Mouse (Mus musculus): ENCODE measurements around the gene Qrich2. TPM values are rescaled to one million over a fixed set of nuclear protein-coding genes. Genes with fewer than 3 reads are reported as not detected.
A peak's percentile ranks its signal among the peaks of the same experiment; 100 is the strongest.
"Not testable (repeated sequence)": the region's sequence is repeated elsewhere in the genome, so short reads cannot be mapped to it uniquely, and the experiment has no call there.

Qrich2 gene
- not detected in 2 replicates for total RNA-seq (2015)
- 0.07 TPM in 1 of 2 replicates, not detected in the other for total RNA-seq (2017)

- no peak for ATAC-seq (replicated peaks; ENCODE audit: poor library complexity)
Observed at GRCm38 (mm10) chr11:116466141-116466540, at the start of gene Qrich2. Gene Qrich2, minus strand, starts transcription at chr11:116466241.

- no peak for ATAC-seq (replicated peaks; ENCODE audit: poor library complexity)
Observed at GRCm38 (mm10) chr11:116515330-116516020, 49.4 kb upstream of the Qrich2 start.

GRCm38 (mm10) chr11:116513531-116514038, 47.5 kb upstream of the Qrich2 start:
- ATAC-seq (replicated peaks; ENCODE audit: poor library complexity), result no peak

- ATAC-seq (replicated peaks; ENCODE audit: poor library complexity), result no peak
Observed at GRCm38 (mm10) chr11:116512987-116513386, 46.9 kb upstream of the Qrich2 start.

- ATAC-seq (replicated peaks; ENCODE audit: poor library complexity), result no peak
Observed at GRCm38 (mm10) chr11:116512154-116512553, 46.1 kb upstream of the Qrich2 start.

- peak; percentile 61 for ATAC-seq (replicated peaks; ENCODE audit: poor library complexity)
Observed at GRCm38 (mm10) chr11:116511301-116511868, 45.3 kb upstream of the Qrich2 start.

- no peak for ATAC-seq (replicated peaks; ENCODE audit: poor library complexity)
Observed at GRCm38 (mm10) chr11:116508689-116509088, 42.6 kb upstream of the Qrich2 start.

- peak; percentile 85 for ATAC-seq (replicated peaks; ENCODE audit: poor library complexity)
Observed at GRCm38 (mm10) chr11:116506151-116506875, 40.3 kb upstream of the Qrich2 start.

- peak; percentile 42 for ATAC-seq (replicated peaks; ENCODE audit: poor library complexity)
Observed at GRCm38 (mm10) chr11:116505573-116505972, 39.5 kb upstream of the Qrich2 start.

- ATAC-seq (replicated peaks; ENCODE audit: poor library complexity), result no peak
Observed at GRCm38 (mm10) chr11:116504516-116504915, 38.5 kb upstream of the Qrich2 start.

GRCm38 (mm10) chr11:116501005-116501746, 35.1 kb upstream of the Qrich2 start:
- peak; percentile 64 for ATAC-seq (replicated peaks; ENCODE audit: poor library complexity)

- ATAC-seq (replicated peaks; ENCODE audit: poor library complexity), result no peak
Observed at GRCm38 (mm10) chr11:116499018-116499417, 33.0 kb upstream of the Qrich2 start.

- no peak for ATAC-seq (replicated peaks; ENCODE audit: poor library complexity)
Observed at GRCm38 (mm10) chr11:116498596-116498995, 32.6 kb upstream of the Qrich2 start.

GRCm38 (mm10) chr11:116497313-116497712, 31.3 kb upstream of the Qrich2 start:
- ATAC-seq (replicated peaks; ENCODE audit: poor library complexity), result no peak

- no peak for ATAC-seq (replicated peaks; ENCODE audit: poor library complexity)
Observed at GRCm38 (mm10) chr11:116494474-116495174, 28.6 kb upstream of the Qrich2 start.

- peak; percentile 74 for ATAC-seq (replicated peaks; ENCODE audit: poor library complexity)
Observed at GRCm38 (mm10) chr11:116493795-116494252, 27.8 kb upstream of the Qrich2 start, which contains the start of gene Prpsap1. Gene Prpsap1, minus strand, starts transcription at chr11:116494202.

- no peak for ATAC-seq (replicated peaks; ENCODE audit: poor library complexity)
Observed at GRCm38 (mm10) chr11:116493191-116493590, 27.1 kb upstream of the Qrich2 start.

- ATAC-seq (replicated peaks; ENCODE audit: poor library complexity), result not testable (repeated sequence)
Observed at GRCm38 (mm10) chr11:116492507-116492906, 26.5 kb upstream of the Qrich2 start.

GRCm38 (mm10) chr11:116491338-116491737, 25.3 kb upstream of the Qrich2 start:
- no peak for ATAC-seq (replicated peaks; ENCODE audit: poor library complexity)
